Mouse (Mus musculus): Measurements from ENCODE around the gene Rfc3.

DNA sequence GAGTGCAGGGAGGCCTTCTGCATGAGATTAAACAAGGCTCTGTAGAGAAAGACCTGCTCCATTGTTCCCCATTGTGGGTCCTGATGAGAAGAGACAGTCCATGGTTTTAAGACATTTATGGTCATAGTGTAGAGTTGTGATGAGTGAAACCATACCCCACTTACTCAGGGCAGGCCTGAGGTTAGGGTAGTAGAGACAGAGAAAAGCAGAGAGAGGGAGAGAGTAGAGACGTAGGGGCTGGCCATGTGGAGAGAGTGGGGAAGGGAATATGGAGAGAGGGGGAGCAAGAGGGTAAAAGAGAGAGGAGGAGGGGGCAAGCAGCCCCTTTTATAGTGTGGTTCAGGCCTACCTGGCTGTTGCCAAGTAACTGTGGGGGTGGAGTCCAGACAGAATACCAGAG lies 8.9 kb downstream of the Rfc3 start:
- TF ChIP-seq FLI1 (IDR thresholded peaks at IDR 0.05; ENCODE audit: low read length) (no peak), GATA1 (IDR thresholded peaks at IDR 0.05; ENCODE audit: borderline replicate concordance, low read length) (no peak)

Data from megakaryocyte, embryonic 14.5 days (primary cell).